Mouse (Mus musculus): ENCODE measurements at regions not wholly inside any gene's neighbourhood (a gene's known extent, or its start where the extent isn't known, plus 50 kb on each side); places are given as distances from the start of the nearest gene placed in this dataset.

DNA sequence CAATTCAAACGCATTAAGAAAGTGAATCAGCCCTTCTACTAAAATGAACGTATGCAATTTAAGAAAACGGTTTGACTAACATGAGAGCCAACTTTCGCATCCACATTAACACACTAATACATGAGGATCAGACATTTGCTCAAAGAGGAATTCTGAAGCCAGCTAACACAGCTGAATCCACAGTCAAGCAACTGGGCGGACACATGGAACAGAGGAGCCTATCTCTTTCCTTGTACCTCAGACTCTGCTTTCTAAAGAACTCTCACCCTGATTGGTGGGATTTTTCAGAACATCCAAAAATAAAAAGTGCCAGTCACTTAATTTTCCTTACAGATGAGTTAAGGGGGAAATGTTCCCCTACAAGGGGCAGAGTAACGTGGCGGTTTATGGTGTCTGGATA, 161.3 kb upstream of the Tas2r134 start:
- TF ChIP-seq CTCF (IDR thresholded peaks at IDR 0.05; ENCODE audit: low read depth, low read length): no peak
- TF ChIP-seq POLR2A (IDR thresholded peaks at IDR 0.05; ENCODE audit: extremely low read depth, insufficient read depth, low read length): no peak

Data from liver, adult 2 months (tissue).